Mouse (Mus musculus) spleen, adult 2 months (tissue): ENCODE measurements around the gene Gm128.

Experiments used
- CTCF ChIP-seq: fragments of 200-500 bp; IDR thresholded peaks from 2 replicates; pipeline ENCODE4 v1.5.1; 2011; ENCODE audit warnings: mild to moderate bottlenecking, inconsistent platforms; ENCODE audit not compliant: insufficient read depth, insufficient read length, insufficient replicate concordance; ENCODE audit errors: extremely low read depth
- POLR2A ChIP-seq: fragments of 200-500 bp; IDR thresholded peaks from 2 replicates; pipeline ENCODE4 v1.6.1; 2011; ENCODE audit warnings: low read depth, low read length, inconsistent platforms

DNA sequence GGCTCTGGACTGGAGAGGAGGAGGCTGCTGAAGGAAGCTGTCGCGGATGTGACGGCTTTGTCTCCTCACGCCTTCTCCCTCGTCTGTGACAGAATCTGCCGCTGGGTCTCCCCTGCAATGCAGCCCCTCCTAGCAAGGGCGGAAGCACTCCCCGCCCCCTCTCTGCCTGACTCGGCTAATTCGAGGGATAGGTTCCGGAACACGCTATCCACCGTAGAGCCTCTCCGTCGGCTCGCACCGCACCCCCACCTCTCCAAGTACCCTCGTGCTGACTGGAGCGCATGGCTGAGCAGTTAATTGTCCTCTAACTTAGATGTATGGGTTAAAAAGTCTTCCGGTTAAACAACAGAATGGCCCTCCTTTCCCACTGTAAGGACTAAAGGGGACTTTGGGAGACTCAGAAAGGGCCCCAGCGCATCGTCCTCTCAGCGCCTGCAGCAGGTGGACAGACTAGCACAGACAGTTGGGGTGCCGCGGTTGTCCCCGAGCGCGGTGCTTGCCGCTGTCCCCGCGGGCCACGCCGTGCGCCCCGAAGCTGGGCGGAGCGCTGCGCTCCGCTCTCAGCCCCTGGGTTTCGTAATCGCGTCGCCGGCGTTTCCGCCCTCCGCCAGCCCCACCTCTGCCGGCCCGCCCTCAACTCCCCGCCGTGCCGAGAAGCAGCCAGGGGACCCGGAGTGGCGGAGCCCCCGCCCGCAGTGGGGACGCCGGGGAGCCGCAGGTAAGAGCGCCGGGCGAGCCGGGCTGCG is 13.1 kb downstream of the Gm128 start, which contains the start of gene Cdc42se1:
- TF ChIP-seq CTCF = no peak
- TF ChIP-seq POLR2A = peak; percentile 95
